Mouse (Mus musculus): ENCODE measurements around the gene Hoxa1. TPM values are rescaled to one million over a fixed set of nuclear protein-coding genes. Genes with fewer than 3 reads are reported as not detected.

Gene Hoxa1
- polyA plus RNA-seq, 1 experiment from 2014 or later, result 0.77 TPM

DNA sequence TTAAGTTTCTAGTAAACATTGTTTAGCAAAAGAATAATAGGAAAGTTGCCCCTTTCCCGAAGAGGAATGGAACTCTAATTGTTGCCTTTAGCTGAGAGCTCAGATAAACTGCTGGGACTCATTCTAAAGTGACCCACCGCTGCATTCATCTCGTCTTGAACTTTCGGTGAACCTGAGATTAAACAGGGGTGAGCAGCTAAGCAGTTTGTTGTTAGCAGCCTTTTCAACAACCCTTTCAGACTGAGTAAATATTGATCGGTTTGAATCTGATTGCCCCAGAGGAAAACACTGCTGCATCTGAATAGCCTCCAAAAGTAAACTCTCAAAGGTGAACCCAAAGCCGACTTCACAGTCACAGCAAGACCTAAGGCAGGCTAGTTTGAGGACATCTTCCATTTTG lies 4.8 kb downstream of the Hoxa1 start:
- Histone ChIP-seq H3K27ac (no peak overlapping the region), H3K4me2 (replicated peaks) (no peak overlapping the region), H3K4me1 (no peaks in the 10 kb centered on the region), H3K9me3 (no peaks in the 10 kb centered on the region), H3K27me3 (peaks cover 86% of the 10 kb centered on the region), H3K4me3 (no peak overlapping the region), H3K9ac (no peak overlapping the region), H3K36me3 (no peaks in the 10 kb centered on the region)
- WGBS, result 2% methylated on average over 6 of the region's 6 CpGs
- no peak for ATAC-seq (ENCODE audit: insufficient number of reproducible peaks, insufficient read depth, low FRiP score, low TSS enrichment)

- no peaks in the 10 kb centered on the region for H3K9me3 ChIP-seq
- 4% methylated on average over 16 of the region's 16 CpGs for WGBS
- H3K4me3 ChIP-seq, result no peak overlapping the region
- no peak overlapping the region for H3K9ac ChIP-seq
- H3K4me1 ChIP-seq, result no peaks in the 10 kb centered on the region
- H3K36me3 ChIP-seq, result no peaks in the 10 kb centered on the region
- peaks cover 86% of the 10 kb centered on the region for H3K27me3 ChIP-seq
- no peak overlapping the region for H3K4me2 ChIP-seq (replicated peaks)
- ATAC-seq (ENCODE audit: insufficient number of reproducible peaks, insufficient read depth, low FRiP score, low TSS enrichment), result no peak
- no peak overlapping the region for H3K27ac ChIP-seq
These were observed 5.6 kb downstream of the Hoxa1 start for GRCm38 (mm10) chr6:52152226-52153193.

DNA sequence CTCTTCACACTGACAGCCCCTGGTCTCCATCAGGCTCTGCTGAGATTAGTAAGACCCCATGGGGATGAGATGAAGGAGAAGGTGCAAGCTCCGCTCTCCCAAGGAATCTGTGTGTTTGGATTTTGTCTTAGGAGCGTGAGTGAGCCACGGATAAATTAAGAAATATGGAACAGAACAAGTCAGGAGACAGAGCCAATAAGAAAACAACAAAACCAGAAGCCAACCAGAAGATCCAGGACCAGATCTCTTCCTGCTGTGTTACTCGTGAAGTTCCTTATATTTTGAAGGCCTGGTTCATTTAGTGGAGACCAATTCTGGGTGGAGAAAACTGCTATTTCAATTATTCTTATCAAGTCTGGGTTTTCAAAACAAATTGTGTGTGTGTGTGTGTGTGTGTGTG lies 6.5 kb downstream of the Hoxa1 start:
- 9% methylated on average over 4 of the region's 4 CpGs for WGBS
- Histone ChIP-seq H3K27ac (no peak overlapping the region), H3K27me3 (peaks cover 84% of the 10 kb centered on the region), H3K4me3 (no peak overlapping the region), H3K4me2 (replicated peaks) (no peak overlapping the region), H3K4me1 (no peaks in the 10 kb centered on the region), H3K36me3 (no peaks in the 10 kb centered on the region), H3K9ac (no peak overlapping the region), H3K9me3 (no peaks in the 10 kb centered on the region)
- no peak for ATAC-seq (ENCODE audit: insufficient number of reproducible peaks, insufficient read depth, low FRiP score, low TSS enrichment)

DNA sequence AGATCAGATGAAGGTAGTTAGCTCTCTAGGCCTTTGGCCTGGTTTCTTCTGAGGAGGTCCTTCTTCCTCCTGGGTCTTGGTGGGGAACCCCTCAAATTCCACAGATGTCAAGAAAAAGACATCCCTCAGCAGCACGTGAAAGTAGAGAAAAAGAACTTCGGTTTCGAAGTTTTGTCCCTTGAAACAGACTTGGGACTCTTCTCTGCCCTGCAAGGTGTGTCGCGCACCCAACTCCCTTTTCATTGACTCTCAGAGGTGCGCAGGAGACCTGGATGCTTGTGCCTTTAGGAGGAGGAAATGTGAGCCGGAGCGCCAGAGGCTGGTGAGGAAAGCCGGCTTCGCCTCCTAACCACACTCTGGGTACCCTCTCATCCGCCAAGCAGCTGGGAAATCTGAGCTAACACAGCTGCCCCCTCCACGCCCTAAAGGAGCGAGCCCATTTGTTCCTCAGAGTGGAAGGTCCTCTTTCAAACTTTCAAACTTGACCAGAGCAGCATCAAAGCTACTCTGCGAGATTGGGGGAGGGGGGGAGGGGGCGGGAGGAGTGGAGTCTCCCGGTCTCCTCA lies 7.6 kb downstream of the Hoxa1 start:
- Histone ChIP-seq H3K4me3 (no peak overlapping the region), H3K9ac (no peak overlapping the region), H3K9me3 (no peaks in the 10 kb centered on the region), H3K4me1 (no peaks in the 10 kb centered on the region), H3K27me3 (peaks cover 76% of the 10 kb centered on the region), H3K36me3 (no peaks in the 10 kb centered on the region), H3K4me2 (replicated peaks) (no peak overlapping the region), H3K27ac (no peak overlapping the region)
- WGBS, result 2% methylated on average over 16 of the region's 16 CpGs
- no peak for ATAC-seq (ENCODE audit: insufficient number of reproducible peaks, insufficient read depth, low FRiP score, low TSS enrichment)

DNA sequence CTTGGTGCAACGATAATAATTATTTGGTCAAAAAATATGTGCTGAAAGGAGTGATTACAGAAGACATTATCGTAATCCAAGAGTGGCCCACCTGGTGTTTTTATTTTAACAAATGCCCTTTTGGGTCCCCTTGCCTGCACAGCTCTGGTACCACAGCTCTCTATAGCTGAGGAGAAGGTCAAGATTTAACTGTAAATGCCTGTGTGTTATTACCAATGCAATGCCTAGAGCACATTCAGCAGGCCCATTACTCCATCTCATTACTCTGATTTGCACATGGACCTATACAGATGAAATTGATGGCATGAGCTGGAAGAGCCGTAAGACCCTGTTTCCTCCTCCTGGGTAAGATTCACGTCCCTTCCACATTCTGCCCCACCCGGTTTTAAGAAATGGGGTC lies 19.0 kb downstream of the Hoxa1 start:
- no peaks in the 10 kb centered on the region for H3K27me3 ChIP-seq
- WGBS, result 80% methylated on average over 5 of the region's 5 CpGs

DNA sequence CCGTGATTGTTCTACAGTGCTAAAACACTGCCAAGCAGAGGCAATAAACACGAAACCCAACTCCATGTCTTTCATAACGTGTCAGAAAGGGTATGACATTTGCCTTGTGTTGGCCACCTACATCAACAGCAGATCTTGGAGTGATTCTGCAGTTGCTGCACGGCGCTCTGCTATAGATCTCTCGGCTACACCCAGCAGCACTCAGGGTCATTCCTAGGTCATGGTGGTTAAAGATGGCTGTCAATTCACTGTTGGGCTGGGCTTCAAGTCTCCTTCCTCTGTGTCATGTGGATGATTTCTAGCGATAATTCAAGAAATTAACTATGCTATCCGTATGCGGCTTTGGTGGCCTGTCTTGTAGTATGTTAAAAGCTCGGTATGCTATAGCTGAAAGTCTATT lies 19.5 kb downstream of the Hoxa1 start:
- no peak for ATAC-seq (ENCODE audit: insufficient number of reproducible peaks, insufficient read depth, low FRiP score, low TSS enrichment)
- Histone ChIP-seq H3K4me2 (replicated peaks) (no peak overlapping the region), H3K9me3 (no peaks in the 10 kb centered on the region), H3K4me1 (no peaks in the 10 kb centered on the region), H3K9ac (no peak overlapping the region), H3K4me3 (no peak overlapping the region), H3K27ac (no peak overlapping the region), H3K27me3 (no peaks in the 10 kb centered on the region), H3K36me3 (no peaks in the 10 kb centered on the region)
- 63% methylated on average over 10 of the region's 10 CpGs for WGBS

More for the DNA sequence above, 19.0 kb downstream of the Hoxa1 start:
- Histone ChIP-seq H3K9me3 (no peaks in the 10 kb centered on the region), H3K4me3 (no peak overlapping the region), H3K9ac (no peak overlapping the region), H3K36me3 (no peaks in the 10 kb centered on the region), H3K4me2 (replicated peaks) (no peak overlapping the region), H3K27ac (no peak overlapping the region), H3K4me1 (no peaks in the 10 kb centered on the region)
- ATAC-seq (ENCODE audit: insufficient number of reproducible peaks, insufficient read depth, low FRiP score, low TSS enrichment), result no peak

DNA sequence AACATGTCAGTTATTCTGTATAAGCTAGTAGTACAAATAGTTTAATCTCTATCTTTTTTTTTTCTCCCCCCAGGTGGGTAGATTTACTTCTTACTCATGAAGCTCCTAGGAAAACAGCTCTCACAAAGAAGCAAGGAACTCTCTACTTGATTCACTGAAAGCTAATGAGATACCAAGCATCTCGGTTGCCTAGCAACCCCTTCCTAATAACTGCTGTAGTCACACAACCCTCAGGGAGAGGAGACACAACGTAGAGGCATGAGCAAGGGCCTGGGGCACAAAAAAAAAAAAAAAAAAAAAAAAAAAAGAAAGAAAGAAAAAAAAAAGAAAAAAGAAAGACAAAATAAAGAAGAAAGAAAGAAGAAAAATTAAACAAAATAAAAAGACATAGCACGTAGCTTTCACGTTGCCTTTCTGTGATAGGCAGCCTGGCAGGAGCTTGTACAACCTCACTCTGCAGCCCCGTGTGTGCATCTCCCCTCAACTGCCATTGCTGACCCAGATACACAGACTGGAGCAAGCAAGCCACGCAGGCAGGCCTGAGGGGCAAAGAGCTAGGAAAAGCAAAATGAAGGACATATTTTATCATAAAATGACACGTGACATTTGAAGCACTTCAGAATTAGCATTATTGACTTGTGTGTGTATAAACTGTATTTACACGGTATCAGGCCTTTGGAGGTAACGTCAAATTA lies 20.1 kb downstream of the Hoxa1 start:
- H3K36me3 ChIP-seq, result no peaks in the 10 kb centered on the region
- 62% methylated on average over 9 of the region's 9 CpGs for WGBS
- no peaks in the 10 kb centered on the region for H3K9me3 ChIP-seq
- H3K4me2 ChIP-seq (replicated peaks), result no peak overlapping the region
- H3K27ac ChIP-seq, result no peak overlapping the region
- no peak overlapping the region for H3K9ac ChIP-seq
- no peak for ATAC-seq (ENCODE audit: insufficient number of reproducible peaks, insufficient read depth, low FRiP score, low TSS enrichment)
- H3K4me1 ChIP-seq, result no peaks in the 10 kb centered on the region
- no peaks in the 10 kb centered on the region for H3K27me3 ChIP-seq
- no peak overlapping the region for H3K4me3 ChIP-seq

DNA sequence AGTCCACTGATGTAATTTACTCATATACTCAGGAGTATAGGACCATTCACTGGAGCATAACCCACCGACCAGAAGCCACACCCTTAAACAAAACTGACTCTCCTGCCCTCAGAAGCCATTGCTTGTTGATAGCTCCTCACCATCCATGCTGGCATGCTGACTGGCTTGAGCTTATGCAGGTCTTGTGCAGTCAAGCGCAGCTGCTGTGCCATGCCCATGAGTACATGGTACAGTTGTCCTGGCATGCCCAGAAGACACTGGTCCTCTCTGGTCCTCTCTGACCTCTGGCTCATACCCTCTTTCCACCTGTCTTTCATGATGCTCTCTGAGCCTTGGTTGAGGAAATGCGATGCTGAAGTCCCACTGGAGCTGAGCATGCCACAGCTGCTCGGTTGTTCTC lies 34.4 kb downstream of the Hoxa1 start:
- no peaks in the 10 kb centered on the region for H3K4me1 ChIP-seq
- H3K4me2 ChIP-seq (replicated peaks), result no peak overlapping the region
- H3K36me3 ChIP-seq, result no peaks in the 10 kb centered on the region
- no peaks in the 10 kb centered on the region for H3K9me3 ChIP-seq
- H3K9ac ChIP-seq, result no peak overlapping the region
- no peak for ATAC-seq (ENCODE audit: insufficient number of reproducible peaks, insufficient read depth, low FRiP score, low TSS enrichment)
- 79% methylated on average over 4 of the region's 4 CpGs for WGBS
- H3K4me3 ChIP-seq, result no peak overlapping the region
- H3K27ac ChIP-seq, result no peak overlapping the region
- H3K27me3 ChIP-seq, result no peaks in the 10 kb centered on the region

GRCm38 (mm10) chr6:52121173-52121572 lies 36.9 kb downstream of the Hoxa1 start:
- no peak for ATAC-seq (ENCODE audit: insufficient number of reproducible peaks, insufficient read depth, low FRiP score, low TSS enrichment)
- H3K4me1 ChIP-seq, result peaks cover 7% of the 10 kb centered on the region; the same call in 1 of the 2 replicates
- H3K27ac ChIP-seq, result no peak overlapping the region
- WGBS, result 50% methylated on average over 3 of the region's 3 CpGs
- no peak overlapping the region for H3K4me3 ChIP-seq
- H3K36me3 ChIP-seq, result no peaks in the 10 kb centered on the region
- no peaks in the 10 kb centered on the region for H3K9me3 ChIP-seq
- no peaks in the 10 kb centered on the region for H3K27me3 ChIP-seq
- H3K9ac ChIP-seq, result no peak overlapping the region
- no peak overlapping the region for H3K4me2 ChIP-seq (replicated peaks)

DNA sequence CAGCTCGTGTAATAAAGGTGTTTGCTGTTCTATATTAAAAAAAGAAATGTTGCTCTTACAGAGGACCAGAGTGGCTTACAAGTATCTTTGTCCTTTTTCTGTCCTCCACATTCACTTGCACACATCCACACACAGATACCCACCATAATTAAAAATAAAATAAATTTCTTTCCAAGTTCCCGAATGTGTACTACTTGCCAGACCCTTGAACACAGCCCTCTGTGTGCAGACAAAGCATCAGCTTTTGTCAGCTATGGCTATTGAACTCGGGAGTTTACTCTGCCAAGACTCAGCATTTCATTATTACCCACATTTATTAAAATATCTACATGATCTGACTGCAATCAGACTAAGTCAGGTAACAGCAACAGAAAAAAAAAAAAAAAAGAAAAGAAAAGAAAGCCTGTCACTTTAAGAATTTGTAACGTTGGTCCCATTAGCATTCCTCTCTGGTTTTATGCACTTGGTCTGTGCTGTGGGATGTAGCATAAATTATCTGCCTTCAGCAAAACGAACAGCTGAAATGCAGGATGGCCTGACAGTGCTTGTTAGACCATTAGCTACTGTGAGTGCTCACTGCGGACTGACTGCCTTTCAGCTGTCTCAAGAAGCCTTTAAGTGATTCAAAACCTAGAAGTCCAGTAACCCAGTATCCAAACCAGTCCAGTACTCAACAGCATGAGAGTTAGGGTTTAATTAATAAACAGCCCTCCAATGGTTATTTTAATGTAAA lies 39.0 kb downstream of the Hoxa1 start:
- H3K4me1 ChIP-seq, result peaks cover 16% of the 10 kb centered on the region; the same call in 1 of the 2 replicates
- no peak overlapping the region for H3K9ac ChIP-seq
- 43% methylated on average over 6 of the region's 6 CpGs for WGBS
- ATAC-seq (ENCODE audit: insufficient number of reproducible peaks, insufficient read depth, low FRiP score, low TSS enrichment), result no peak
- H3K27me3 ChIP-seq, result no peaks in the 10 kb centered on the region
- no peak overlapping the region for H3K27ac ChIP-seq
- no peaks in the 10 kb centered on the region for H3K9me3 ChIP-seq
- no peak overlapping the region for H3K4me3 ChIP-seq
- no peak overlapping the region for H3K4me2 ChIP-seq (replicated peaks)
- no peaks in the 10 kb centered on the region for H3K36me3 ChIP-seq

- no peak overlapping the region for H3K4me2 ChIP-seq (replicated peaks)
- no peak overlapping the region for H3K4me3 ChIP-seq
These were observed 42.2 kb downstream of the Hoxa1 start for GRCm38 (mm10) chr6:52115899-52116298.

More at GRCm38 (mm10) chr6:52115899-52116298, 42.2 kb downstream of the Hoxa1 start:
- WGBS, result 10% methylated on average over 5 of the region's 5 CpGs
- H3K9ac ChIP-seq, result no peak overlapping the region
- H3K27me3 ChIP-seq, result 0 out of 2 replicates have a peak, but pooled peaks cover 3% of the 10 kb centered on the region
- no peak overlapping the region for H3K27ac ChIP-seq
- no peaks in the 10 kb centered on the region for H3K36me3 ChIP-seq
- ATAC-seq (ENCODE audit: insufficient number of reproducible peaks, insufficient read depth, low FRiP score, low TSS enrichment), result no peak
- H3K9me3 ChIP-seq, result no peaks in the 10 kb centered on the region
- peaks cover 16% of the 10 kb centered on the region; the same call in 1 of the 2 replicates for H3K4me1 ChIP-seq
